Mouse (Mus musculus): Measurements from ENCODE around the gene Plcb1.

Plcb1 gene

DNA sequence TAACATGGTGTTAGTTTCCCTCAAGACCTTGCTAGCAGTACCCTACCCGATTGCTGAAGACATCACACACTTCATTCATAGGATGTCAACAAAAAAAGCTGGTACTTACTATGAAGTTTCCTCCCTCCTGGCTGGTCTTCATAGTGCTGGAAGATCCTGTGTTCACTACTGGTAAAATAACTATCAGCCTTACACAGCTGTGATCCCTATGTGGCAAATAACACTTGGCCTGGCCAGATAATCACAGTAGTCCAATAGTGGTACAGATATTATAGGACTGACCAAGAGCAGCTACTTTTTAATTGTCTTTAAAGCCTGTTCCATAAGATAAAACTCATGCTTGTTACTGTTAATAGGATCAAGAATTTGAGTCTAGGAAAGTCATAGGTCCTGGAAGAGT is 52.3 kb downstream of the Plcb1 start:
- DNase-seq (ENCODE audit: low read depth, low spot score): no peak

- DNase-seq (ENCODE audit: low read depth, low spot score): no peak
Measured at GRCm38 (mm10) chr2:134838888-134839287, 53.0 kb downstream of the Plcb1 start.

GRCm38 (mm10) chr2:134842883-134843282 is 57.0 kb downstream of the Plcb1 start:
- DNase-seq (ENCODE audit: low read depth, low spot score): no peak

- no peak for DNase-seq (ENCODE audit: low read depth, low spot score)
Measured at GRCm38 (mm10) chr2:134844391-134845238, 58.7 kb downstream of the Plcb1 start.

- no peak for DNase-seq (ENCODE audit: low read depth, low spot score)
Measured at GRCm38 (mm10) chr2:134845239-134845738, 59.4 kb downstream of the Plcb1 start.

- DNase-seq (ENCODE audit: low read depth, low spot score): no peak
Measured at GRCm38 (mm10) chr2:134846555-134846954, 60.7 kb downstream of the Plcb1 start.

DNA sequence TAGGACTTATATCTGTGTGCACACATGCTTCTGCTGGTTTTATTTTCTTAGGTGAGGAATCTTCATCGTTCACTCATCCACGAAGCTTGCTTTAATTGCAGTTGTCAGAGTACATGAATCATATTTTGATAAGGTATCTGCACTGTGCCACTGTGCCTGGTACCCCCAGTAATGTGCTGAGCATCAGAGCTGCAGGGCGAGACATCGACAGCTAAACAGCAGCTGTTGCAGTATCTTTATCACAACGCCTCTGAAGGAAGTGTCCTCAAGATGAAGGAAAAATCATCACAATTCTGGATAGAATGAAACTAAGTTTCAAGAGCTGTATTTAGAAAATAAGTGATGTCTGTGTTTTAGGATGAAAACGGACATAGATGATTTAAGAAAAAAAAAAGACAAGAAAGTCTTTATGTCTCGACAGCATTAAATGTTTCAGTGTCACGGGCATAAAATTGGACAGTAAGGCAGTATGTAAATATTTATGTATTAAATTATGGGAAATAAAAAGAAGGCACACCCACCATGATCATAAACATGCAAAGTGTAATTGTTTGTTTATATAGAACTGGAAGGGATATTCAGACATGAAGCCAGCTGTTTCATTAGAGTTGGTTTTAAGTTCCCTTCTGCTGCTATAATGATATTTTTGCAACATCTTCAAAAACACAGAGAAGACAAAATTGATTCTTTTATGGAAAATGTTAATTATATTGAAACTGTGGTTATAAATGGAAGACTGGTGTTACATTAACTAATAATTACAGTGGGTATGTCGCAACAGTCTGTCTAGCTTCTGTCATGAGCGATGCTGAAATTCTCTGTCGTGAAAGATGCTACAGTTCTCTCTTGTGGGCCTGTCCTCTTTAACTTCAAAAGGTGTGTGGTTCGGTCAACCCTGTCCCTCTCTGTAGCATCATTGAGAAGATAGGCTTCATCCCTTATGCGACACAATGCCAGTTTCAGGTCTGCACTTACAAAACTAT is 65.6 kb downstream of the Plcb1 start:
- DNase-seq (ENCODE audit: low read depth, low spot score): no peak

DNA sequence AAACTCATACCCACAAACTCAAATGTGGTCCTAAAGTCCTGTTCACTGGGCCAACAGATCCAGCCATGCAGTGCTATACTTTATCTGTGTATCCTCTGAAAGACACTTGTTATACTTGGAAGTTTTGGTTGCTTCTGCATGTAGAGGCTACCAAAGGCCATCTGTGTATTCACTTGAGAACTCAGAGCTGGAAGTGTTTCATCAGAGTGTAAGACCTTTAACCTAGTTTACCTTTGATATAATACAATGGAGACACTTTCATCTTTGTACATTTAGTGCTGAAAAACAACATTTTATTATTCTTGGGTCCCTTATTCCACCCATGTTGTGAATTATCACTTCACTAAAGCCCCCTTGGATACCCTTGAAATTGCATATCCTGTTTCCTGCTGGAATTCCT is 70.4 kb downstream of the Plcb1 start:
- no peak for DNase-seq (ENCODE audit: low read depth, low spot score)

DNA sequence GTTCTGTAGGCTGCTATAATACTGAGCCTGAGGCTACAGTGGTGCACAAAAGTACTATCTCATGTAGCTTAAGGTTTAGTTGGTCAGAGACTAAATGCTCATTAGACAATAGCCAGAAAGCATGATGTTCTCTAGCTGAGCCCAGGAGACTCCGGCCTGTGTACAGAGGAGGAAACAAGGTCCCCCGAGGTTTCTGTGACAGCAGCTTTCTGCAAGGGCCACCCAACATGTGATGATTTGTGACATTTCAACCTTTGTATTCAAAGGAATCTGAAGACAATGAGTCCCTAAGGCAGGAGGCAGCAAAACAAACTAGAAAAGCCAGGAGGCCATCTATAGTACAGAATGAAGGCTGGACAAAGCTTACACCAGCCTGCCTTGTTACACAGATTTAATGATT is 70.8 kb downstream of the Plcb1 start:
- no peak for DNase-seq (ENCODE audit: low read depth, low spot score)

- DNase-seq (ENCODE audit: low read depth, low spot score): peak; percentile 36
Measured at GRCm38 (mm10) chr2:134864985-134865645, 79.2 kb downstream of the Plcb1 start.

DNA sequence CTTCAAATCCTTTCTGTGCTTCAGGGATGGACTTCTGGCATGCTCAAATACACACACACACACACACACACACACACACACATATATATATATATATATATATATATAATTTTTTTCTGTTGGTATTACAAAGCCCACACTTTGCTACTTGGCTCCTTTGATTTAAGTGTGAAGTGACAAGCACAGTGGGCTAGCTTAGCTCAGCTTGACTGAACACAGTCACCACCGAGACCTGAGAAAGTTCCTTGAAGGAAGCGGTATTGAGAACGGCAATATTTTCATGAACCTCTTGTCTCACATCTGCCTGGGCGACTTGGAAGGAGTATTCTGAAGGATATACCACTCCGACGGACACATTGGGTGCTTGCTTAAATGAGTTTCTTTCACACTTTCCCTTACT is 81.5 kb downstream of the Plcb1 start:
- DNase-seq (ENCODE audit: low read depth, low spot score): no peak

- no peak for DNase-seq (ENCODE audit: low read depth, low spot score)
Measured at GRCm38 (mm10) chr2:134871692-134872489, 86.0 kb downstream of the Plcb1 start.

DNA sequence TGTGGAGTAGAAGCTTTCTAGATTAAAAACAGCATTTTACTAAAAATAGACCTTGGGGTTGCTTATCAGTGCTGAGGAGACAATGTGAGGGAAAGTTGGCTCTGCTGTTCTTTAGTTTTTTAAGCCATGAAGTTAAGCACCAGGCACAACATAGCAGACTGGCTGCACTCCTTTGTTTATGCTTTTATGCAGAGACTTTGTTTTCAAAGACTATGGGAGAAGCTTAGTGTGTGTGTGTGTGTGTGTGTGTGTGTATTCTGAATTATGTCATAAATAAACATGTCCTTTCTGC is 86.6 kb downstream of the Plcb1 start:
- no peak for DNase-seq (ENCODE audit: low read depth, low spot score)

- no peak for DNase-seq (ENCODE audit: low read depth, low spot score)
Measured at GRCm38 (mm10) chr2:134877148-134877547, 91.3 kb downstream of the Plcb1 start.

DNA sequence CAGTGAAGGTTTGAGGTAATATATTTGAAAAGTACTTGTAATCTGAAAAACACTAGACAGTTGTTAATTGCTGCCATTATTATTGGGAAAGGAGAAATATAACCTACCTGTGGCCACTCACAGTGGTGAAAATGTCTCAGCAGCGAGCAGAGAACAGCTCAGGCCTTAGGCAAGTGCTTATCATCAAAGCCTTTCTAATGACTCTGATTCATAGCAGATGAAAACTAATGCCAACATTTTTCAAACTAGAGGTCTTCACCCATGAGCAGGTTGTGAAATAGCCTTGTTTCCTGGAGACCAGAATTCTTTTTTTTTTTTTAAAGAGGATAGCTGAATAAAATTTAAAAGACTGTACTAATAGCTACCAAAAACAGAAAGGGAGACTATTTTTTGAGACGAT is 105.3 kb downstream of the Plcb1 start:
- no peak for DNase-seq (ENCODE audit: low read depth, low spot score)

GRCm38 (mm10) chr2:134894776-134895175 is 108.9 kb downstream of the Plcb1 start:
- DNase-seq (ENCODE audit: low read depth, low spot score): no peak

DNA sequence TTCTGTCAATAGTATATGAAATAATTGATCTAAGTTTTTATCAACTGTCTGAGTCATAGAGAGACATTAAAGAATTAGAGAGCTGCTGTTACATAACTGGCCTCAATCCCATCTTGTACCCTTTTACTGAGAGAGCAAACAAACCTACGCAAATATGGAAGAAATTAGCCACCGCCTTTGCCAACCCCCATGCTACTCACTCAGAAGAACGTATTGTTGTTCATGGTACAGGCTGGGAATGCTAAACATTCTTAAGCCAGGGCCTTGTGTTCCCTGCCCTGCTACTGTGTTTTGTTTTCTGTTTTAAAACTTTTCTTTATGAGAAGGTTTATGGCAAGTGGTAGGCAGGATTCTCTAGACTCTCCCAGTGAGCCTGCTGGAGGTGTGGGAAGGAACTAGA is 110.3 kb downstream of the Plcb1 start:
- DNase-seq (ENCODE audit: low read depth, low spot score): no peak

DNA sequence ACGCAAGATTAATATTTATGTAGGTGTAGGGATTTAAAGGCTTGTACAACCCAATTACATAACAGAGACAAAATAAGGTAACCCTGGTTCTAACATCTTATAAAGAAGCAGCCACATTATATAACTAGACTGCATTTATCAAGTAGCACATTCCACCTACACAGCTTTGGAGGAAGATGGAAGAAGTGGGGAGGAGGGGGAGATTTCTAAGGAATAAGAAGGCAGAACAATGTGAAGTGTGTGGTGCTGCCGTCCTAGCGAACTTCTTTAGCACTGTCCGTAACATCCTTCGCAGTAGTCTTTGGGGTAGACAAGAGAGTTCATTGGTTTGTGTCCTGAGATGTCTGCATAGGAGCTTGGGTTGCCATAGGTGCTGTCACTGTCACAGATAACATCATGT is 111.2 kb downstream of the Plcb1 start:
- no peak for DNase-seq (ENCODE audit: low read depth, low spot score)

GRCm38 (mm10) chr2:134901521-134901920 is 115.7 kb downstream of the Plcb1 start:
- no peak for DNase-seq (ENCODE audit: low read depth, low spot score)

DNA sequence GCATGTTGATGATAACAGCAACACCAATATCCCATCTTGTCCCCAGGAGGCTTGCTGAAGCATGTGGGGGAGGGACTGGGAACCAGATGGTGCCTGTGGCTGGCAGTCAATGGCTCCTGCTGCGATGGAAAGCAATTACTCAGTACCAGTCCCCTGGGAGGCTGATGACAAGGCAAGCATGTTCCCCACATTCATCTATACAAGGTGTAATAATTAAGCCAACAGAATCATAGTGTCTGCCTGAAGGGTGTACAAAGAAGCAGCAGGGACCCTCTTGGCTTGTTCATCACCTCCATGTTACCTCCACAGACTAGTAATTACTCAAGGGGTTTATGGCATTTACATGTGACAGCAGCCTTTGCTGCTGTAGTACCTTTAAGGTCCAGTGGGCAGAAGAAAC is 125.0 kb downstream of the Plcb1 start:
- DNase-seq (ENCODE audit: low read depth, low spot score): no peak

- no peak for DNase-seq (ENCODE audit: low read depth, low spot score)
Measured at GRCm38 (mm10) chr2:134911360-134911759, 125.5 kb downstream of the Plcb1 start.

Data from skeletal muscle tissue, adult 2 months (tissue).